Mouse (Mus musculus): Measurements from ENCODE around the gene Blzf1.
A peak's percentile ranks its signal among the peaks of the same experiment; 100 is the strongest.

Gene Blzf1

DNA sequence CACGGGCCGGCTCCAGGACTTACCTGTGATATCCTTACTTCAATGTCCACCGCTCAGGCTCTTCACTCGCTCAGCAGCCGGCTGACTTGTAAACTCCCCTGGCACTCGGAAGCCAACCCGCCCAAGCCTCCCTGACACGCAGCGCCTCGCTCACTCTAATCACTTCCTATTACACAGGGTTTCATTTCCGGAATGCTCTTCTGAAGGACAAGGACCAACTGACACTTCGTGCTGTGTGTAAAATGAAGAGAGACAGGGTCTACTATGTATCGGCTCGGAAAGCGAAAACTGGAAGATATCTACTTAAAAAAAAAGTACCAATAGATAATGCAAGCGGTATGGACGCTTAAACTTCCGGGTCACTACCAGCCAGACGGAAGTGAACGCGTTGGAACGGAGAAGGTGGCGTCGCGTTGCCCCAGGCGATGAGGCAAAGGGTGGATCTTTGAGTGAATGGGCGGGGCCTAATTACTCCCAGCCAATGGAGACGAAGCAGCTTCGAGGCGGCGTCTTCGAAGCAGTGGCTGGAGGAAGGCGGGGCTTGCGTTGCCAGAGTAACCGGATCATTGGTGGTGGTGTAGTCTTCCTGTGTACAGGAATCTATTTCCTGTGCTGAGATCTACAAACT lies at the start of gene Blzf1:
Blzf1 (minus strand) TSS at position 366 of the 628 bp plus-strand sequence.
- peak; percentile 99 for DNase-seq

- no peak for DNase-seq
Observed at GRCm38 (mm10) chr1:164353443-164353842, 46.2 kb upstream of the Blzf1 start.

DNA sequence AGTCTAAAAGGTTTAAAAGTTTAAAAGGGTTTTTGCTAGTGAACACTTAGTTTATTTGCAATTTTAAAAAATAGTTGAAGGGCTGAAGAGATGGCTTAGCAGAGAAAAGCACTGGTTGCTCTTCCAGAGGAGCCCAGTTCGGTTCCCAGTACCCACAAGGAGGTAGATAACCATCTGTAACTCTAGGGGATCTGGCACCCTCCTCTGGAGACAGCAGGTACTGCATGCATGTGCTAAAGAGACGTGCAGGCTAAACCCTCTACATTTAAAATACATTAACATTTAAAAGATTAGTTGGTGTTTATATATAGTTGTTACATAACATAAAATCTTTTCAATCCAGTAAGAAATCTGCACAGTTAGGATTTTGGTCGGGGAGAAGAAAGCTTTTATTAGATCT lies 34.9 kb upstream of the Blzf1 start:
- peak; percentile 43 for DNase-seq

- DNase-seq: peak; percentile 45
Observed at GRCm38 (mm10) chr1:164335846-164336245, 28.6 kb upstream of the Blzf1 start.

DNA sequence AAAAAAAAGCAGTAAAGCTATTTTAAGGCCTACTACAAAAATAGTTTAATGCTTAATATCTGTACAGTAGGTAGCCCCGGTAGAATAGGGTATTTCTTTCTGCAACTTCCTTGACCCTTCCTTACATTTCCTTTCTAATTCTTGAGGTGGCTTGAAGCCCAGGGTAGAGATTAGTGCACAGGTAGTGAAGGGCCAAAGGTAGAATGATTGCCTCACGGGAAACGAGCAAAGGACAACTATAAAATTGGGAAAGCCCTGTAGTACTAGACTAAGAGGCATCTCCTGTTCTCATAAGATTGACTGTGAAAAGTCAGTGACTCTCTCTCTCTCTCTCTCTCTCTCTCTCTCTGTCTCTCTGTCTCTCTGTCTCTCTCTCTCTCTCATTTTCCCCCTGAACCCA lies 28.1 kb upstream of the Blzf1 start:
- DNase-seq: no peak

DNA sequence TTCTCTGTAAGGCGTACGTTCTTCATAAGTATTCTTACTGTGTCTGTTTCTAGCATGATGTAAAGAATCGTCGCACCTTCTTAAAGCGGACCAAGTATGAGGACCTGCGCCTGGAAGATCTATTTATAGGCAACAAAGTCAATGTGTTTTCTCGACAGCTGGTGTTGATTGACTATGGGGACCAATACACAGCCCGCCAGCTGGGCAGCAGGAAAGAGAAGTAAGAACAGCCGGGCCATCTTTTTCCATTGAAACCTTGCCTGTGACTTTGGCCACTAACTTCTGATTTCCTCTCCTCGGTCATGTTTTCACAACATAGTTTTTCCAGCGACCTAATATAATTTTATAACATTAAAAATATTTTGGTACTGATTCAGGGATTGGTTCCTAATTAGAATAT lies 25.3 kb upstream of the Blzf1 start:
- DNase-seq: no peak

DNA sequence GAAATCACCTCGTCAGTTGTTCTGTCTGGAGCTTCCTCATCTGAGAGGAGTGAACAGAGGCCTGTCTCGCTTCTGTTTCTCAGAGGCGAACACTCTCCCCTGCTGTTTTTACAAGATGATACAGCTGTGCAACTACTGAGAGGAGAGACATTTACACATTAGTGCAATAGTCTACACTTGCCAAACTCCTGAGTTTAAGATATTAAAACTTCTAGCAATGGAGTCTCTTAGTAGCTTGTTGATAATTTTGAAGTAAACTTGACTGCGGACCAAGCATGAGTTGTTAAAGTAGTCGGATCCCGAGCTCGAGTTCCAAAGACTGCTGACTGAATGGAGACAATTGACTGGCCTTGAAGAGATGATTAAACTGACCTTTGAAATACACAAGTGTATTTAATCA lies 20.5 kb upstream of the Blzf1 start:
- DNase-seq: no peak

- DNase-seq: peak; percentile 47
Observed at GRCm38 (mm10) chr1:164326600-164327155, 19.4 kb upstream of the Blzf1 start.

DNA sequence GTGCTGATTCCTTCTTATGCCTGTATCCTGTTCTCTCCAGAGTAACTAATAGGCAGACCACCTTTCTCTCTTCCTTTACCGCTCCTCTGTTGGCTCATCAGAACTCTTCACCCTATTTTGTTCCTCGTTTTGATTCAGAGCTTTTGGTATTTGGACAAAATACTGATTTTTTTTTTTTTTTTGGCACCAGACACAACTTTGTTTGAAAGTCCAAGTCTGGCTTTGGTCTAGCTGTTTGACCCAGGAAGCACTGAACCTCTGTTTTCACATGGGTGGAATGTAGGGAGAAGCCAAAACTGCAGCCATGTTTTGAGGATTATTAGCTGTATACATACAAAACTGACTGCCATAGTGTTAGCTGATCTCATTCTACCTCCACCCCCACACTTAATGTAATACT lies 17.6 kb upstream of the Blzf1 start:
- no peak for DNase-seq

DNA sequence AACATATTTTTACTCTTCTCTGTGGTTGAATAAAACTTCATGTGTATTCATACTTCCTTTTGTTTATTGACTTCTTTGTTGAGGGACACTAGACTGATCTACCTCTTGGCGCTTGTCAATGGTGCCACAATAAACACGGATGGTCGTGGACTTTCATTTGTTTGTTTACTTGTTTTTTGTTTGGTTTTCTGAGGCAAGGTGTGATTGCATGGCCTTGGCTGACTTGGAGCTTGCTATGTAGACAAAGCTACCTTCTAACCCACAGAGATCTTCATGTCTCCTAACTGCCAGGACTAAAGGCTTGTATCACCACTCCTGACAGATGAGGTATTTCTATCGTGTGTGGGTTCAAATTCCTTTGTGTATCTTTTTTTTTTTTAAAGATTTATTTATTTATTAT lies 16.9 kb upstream of the Blzf1 start:
- DNase-seq: no peak

DNA sequence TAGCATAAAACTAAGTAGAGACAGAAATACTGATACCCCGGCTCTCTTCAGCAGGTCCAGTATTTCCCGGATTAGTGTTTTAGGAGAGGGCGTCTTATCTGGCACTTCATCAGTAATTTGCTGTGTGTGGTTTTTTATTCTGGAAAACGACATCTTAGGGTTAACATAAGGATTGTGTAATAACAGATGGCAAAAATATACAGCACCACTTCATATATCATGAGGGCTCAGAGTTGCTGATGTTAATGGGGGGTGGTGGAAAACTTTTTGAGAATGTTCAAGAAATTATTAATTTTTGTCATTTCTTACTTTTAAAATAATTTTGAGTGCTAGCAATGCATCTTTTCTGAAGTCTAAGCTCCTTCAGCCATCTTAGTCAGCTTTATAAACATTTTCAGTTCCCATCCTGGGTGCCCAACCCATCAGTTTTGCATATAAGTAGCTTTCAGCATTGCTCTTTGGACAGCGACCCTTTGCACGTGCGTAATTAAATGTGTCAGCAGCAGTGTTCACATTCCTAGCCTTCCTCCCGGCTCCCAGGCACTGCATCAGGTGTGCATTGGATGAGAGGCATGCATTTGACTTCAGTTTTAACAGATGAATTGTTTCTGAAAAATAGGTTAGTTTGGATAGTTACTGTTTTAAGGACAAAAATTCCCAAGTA lies 15.8 kb upstream of the Blzf1 start:
- DNase-seq: no peak

GRCm38 (mm10) chr1:164321408-164321807 lies 14.1 kb upstream of the Blzf1 start:
- DNase-seq: no peak

DNA sequence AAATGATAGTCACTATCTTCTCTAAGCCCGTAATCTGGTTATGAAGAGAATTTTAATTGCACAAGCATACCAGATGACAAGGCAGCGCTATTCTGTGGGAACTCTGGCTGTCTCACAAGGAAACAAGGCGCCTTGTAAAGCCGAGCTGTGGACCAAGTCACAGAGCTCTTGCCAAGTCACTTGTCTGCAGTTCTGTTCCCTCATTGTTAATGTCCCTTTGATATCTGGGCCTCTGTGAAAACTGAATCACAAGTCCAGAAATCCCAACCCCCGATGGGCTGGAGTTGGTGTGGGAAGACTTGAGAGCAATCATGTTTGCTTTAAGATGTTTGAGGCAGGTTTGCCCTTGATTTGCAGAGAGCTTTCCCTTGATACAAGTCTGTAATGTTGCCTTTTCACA lies 13.4 kb upstream of the Blzf1 start:
- DNase-seq: peak; percentile 16

DNA sequence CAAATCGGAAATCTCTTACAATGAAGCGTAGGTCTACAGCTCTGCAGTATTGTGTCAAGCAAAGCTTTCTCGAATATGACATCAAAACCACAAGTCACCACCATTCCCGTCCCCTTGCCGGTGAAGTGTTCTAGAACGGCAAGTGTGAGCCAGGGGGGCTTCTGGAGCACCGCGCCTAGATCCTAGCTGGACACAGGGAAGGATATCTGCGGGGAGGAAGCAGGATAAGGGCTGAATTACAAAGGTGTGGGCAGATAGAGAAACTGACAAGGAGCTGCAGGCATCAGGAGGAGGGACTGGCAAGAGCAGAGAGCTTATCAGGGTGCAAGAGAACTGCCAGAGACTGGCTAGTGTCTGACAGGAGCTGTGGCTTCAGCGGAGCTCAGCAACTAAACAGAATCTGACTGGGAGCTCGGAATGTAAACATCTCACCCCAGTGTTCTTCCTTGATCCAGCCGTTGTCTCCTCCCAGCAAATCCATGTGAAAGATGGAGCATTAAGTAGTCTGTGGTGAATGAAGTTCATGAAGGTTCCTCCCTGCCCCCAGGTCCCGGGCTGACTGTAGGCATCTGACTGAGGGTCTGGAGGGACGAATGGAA lies 12.4 kb upstream of the Blzf1 start:
- DNase-seq: no peak

- no peak for DNase-seq
Observed at GRCm38 (mm10) chr1:164318474-164318873, 11.2 kb upstream of the Blzf1 start.

DNA sequence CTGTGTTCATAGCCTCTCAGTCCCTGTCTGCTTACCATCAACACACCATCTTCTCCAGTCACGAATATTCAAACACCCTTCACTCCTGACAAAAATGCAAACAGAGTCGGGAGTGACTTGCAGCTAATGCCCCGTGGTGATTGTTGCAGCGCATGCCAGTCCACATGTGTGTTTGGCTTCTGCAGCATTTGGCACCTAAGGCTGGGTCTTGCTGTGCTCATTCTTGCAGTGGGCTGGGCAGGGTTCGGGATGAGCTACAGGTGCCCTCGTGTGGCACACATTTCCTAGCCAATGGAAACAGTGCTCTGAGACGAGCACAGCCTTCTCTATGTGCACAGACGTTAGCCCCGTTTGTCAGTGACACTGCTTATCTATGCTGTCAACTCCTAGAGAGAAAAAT lies 10.0 kb upstream of the Blzf1 start:
- no peak for DNase-seq

GRCm38 (mm10) chr1:164316697-164317096 lies 9.4 kb upstream of the Blzf1 start:
- peak; percentile 85 for DNase-seq

DNA sequence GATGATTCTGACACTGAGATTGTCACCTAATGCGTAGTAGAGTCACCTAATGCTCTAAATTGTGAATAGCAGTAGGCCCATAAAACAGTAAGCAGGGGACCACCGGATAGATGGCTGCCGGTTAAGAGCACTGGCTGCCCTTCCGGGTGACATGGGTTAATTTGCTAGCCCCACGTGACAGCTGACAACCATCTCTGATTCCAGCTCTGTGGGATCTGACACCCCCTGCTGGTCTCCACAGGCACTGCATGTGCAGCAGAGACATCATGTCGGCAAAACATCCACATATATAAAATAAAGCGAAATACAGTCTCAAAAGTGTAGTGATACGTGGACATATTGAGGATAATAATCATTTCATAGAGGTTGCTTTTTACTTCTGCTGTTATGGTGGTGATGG lies 8.0 kb upstream of the Blzf1 start:
- peak; percentile 60 for DNase-seq

DNA sequence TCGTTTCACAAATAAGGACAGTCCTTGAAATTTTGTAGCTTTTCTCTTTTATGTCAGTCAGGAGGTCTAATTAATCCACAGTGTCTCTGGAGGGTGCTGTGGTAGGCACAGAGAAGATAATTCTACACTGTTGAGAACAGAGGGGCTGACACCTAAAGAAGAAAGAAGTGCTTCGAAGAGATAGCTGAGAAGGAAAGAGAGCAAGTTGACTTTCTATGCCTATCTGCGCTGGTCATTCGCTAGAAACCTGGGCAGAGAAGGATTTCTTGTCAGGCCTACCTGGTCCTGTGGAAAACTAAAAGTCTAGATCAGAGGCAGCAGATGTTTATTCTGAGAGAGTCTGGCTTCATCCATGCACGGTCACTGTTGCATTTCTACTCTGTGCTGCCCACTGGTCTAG lies 6.8 kb upstream of the Blzf1 start:
- DNase-seq: no peak

DNA sequence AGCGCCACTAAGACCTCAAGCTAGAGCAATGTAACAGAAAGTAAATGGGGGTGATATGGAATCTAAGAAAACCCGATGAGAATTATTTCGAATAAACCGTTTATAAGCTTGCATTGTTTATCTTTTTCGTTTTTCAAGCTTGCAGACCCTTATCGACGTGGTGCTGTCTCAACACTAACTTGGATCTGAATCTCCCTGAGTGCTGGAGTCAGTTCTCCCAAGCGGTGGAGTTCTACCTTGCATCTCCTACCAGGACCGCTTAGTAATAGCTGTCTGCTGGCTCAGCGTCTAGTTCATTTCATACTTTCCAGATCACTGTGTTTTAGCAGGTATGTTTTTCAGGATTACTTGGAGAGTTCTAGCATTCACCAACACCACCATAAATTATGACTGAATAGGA lies 633 bp upstream of the Blzf1 start:
- no peak for DNase-seq

GRCm38 (mm10) chr1:164303821-164304220 lies 3.5 kb downstream of the Blzf1 start, which contains the start of gene Nme7:
TSS of gene Nme7 (plus strand) at chr1:164304121.
- DNase-seq: no peak

DNA sequence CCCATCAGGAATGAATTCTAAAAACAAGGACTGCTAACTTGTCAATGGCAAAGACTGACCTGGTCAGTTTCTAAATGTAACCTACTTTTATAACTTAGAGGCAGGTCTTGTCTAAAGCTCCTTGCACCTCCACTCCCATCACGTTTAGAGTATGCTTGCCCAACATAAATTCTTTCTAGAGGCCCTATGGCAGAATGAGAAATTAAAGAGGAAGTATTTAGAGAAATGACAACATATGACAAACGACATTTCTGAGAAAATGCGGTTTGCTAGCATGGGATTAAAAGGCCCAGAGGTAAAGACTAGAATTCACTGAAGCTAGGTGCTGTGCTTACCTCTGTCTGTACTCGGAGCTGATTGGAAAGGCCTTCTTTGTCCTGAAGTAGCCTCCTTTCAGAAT lies 5.3 kb downstream of the Blzf1 start:
- no peak for DNase-seq

DNA sequence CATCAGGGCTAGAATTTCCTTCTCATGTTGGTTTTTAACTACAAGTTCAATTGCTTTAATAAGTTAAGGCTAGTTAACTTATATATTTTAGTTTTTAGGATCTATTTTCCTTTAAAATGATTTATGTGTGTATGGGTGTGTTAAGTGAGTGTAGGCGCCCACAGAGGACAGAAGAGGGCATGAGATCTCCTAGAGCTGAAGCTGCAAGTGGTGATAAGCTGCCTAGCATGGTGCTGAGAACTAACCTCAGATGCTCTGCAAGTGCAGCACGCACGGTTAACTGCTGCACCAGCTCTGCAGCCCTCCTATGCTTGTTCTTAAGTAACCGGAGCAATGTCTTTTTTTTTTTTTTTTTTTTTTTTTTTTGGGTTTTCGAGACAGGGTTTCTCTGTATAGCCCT lies 10.8 kb downstream of the Blzf1 start:
- no peak for DNase-seq

- DNase-seq: no peak
Observed at GRCm38 (mm10) chr1:164294071-164294470, 13.2 kb downstream of the Blzf1 start.

Measured in right cerebral cortex, postnatal 14 days (tissue).